Mouse (Mus musculus): Measurements from ENCODE around the gene Zfp174. TPM values are rescaled to one million over a fixed set of nuclear protein-coding genes. Genes with fewer than 3 reads are reported as not detected.

The Zfp174 gene
- total and polyA plus RNA-seq, 3 experiments = 0.26 to 0.98 (median 0.37) TPM

DNA sequence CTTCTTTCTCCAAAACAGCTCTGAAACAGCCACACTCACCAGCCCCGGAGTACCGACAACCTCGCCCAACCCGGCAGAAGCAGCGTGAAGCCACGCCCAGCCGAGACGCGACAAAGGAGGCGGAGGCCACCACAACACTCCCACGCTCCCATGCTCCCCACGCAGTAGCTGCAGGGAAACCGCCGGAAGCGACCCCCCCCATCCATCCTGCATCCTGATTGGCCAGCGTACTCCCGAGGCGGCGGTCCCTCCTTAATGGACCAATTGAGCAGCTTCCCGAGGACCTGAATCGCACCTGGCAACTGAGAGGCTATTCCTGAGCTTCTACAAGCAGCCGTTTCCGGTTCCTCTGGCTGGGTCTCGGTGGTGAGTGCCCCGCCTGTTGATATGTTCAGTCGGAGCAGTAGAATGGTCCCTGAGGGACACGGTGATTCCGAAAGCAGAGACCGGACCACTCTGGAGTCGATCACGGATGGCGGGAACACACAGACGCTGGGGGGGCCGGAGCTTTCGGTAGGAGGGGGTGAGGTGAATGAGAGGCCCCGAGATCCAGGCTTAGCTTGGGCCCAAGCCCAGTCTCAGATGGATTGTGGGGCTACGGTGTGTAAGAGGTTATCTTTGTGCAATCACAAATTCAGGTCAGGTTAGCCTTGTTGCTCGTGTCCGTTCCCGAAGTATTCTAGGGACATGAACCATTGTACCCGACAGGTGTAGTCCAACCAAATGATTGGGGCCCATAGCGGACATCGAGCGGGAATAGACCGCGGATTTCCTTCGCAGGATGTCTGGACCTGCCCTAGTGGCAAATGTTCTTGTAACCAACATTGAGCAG lies 25.4 kb downstream of the Zfp174 start, which contains the start of gene Naa60 (continued):
- no peak for TF ChIP-seq ZC3H11A (IDR thresholded peaks at IDR 0.05; ENCODE audit: low read depth, low read length)
- peak; percentile 46 for TF ChIP-seq ETS1 (conservative IDR thresholded peaks at IDR 0.05; ENCODE audit: low read depth, low read length)
- TF ChIP-seq JUND (conservative IDR thresholded peaks at IDR 0.05; ENCODE audit: low read depth, low read length) = no peak
- peak; percentile 11; the same call in 1 of the 2 replicates for TF ChIP-seq TCF12 (IDR thresholded peaks at IDR 0.05; ENCODE audit: low read depth, low read length)
- 0 out of 2 replicates have a peak, but pooled peaks have one; percentile 28 for TF ChIP-seq IRF4 (IDR thresholded peaks at IDR 0.05; ENCODE audit: low read depth, low read length)
- TF ChIP-seq MAZ (IDR thresholded peaks at IDR 0.05; ENCODE audit: low read depth, low read length) = peak; percentile 94
- TF ChIP-seq USF1 (IDR thresholded peaks at IDR 0.05; ENCODE audit: low read depth, low read length) = no peak
- peak; percentile 74 for TF ChIP-seq HCFC1 (IDR thresholded peaks at IDR 0.05; ENCODE audit: low read depth, low read length)
- TF ChIP-seq UBTF (IDR thresholded peaks at IDR 0.05; ENCODE audit: low read depth, low read length) = no peak
- TF ChIP-seq JUN (IDR thresholded peaks at IDR 0.05; ENCODE audit: insufficient read depth, low read depth, low read length) = no peak
- TF ChIP-seq MAFK (IDR thresholded peaks at IDR 0.05; ENCODE audit: insufficient replicate concordance, low read length) = no peak
- TF ChIP-seq USF2 (conservative IDR thresholded peaks at IDR 0.05; ENCODE audit: low read depth, low read length) = no peak
- no peak for TF ChIP-seq GABPA (IDR thresholded peaks at IDR 0.05; ENCODE audit: insufficient replicate concordance, low read depth, low read length)
- no peak for TF ChIP-seq ZNF384 (IDR thresholded peaks at IDR 0.05; ENCODE audit: low read depth, low read length)
- TF ChIP-seq EP300 (IDR thresholded peaks at IDR 0.05; ENCODE audit: low read length) = no peak
- no peak for TF ChIP-seq ZKSCAN1 (IDR thresholded peaks at IDR 0.05; ENCODE audit: borderline replicate concordance, low read depth, low read length)
- TF ChIP-seq CHD2 (IDR thresholded peaks at IDR 0.05; ENCODE audit: low read length) = 0 out of 2 replicates have a peak, but pooled peaks have one; percentile 11
- no peak; the same call in 1 of the 2 replicates for TF ChIP-seq MYC (IDR thresholded peaks at IDR 0.05; ENCODE audit: low read depth, low read length)

- Histone ChIP-seq H3K4me1 (ENCODE audit: control insufficient read depth in 1 of 2, insufficient read depth in 2 of 2) (peaks cover 0 to 22% of the 10 kb centered on the region in 2 experiments; a peak in 2 of 4 replicates), H3K4me3 (replicated peaks in 1 of 3; ENCODE audit: low read depth in 2 of 3, low read length in 2 of 3, poor library complexity in 1 of 3) (no peak overlapping the region), H3K79me2 (replicated peaks; ENCODE audit: control insufficient read depth, extremely low read depth, insufficient read depth, poor library complexity, severe bottlenecking) (peaks cover 3% of the 10 kb centered on the region), H3K4me2 (ENCODE audit: insufficient read depth, low read depth, poor library complexity, severe bottlenecking) (no peak overlapping the region), H3K36me3 (replicated peaks in 1 of 2; ENCODE audit: control insufficient read depth in 1 of 2, insufficient read depth in 1 of 2, low read length in 1 of 2) (peaks cover 17 to 55% of the 10 kb centered on the region in 2 experiments), H3K9ac (ENCODE audit: insufficient read depth, low read depth) (no peak overlapping the region), H3K27me3 (replicated peaks) (no peaks in the 10 kb centered on the region), H3K27ac (ENCODE audit: insufficient read depth, low read depth) (no peak overlapping the region), H3K9me3 (replicated peaks; ENCODE audit: low read length) (no peaks in the 10 kb centered on the region)
- DNase-seq (ENCODE audit: extremely low read depth) = no peak
- dilution Hi-C loops (cut with MboI; ENCODE audit: extremely low pct_ligation_motif_present, extremely low pct_unique_long_range_greater_than_20kb, low sequenced_read_pairs) = no loop called here
- TF ChIP-seq ZC3H11A (IDR thresholded peaks at IDR 0.05; ENCODE audit: low read depth, low read length) (no peak), USF1 (IDR thresholded peaks at IDR 0.05; ENCODE audit: low read depth, low read length) (no peak), JUN (IDR thresholded peaks at IDR 0.05; ENCODE audit: insufficient read depth, low read depth, low read length) (no peak), HCFC1 (IDR thresholded peaks at IDR 0.05; ENCODE audit: low read depth, low read length) (no peak), ETS1 (conservative IDR thresholded peaks at IDR 0.05; ENCODE audit: low read depth, low read length) (no peak), CHD1 (IDR thresholded peaks at IDR 0.05; ENCODE audit: low read depth, low read length) (no peak), SMC3 (IDR thresholded peaks at IDR 0.05; ENCODE audit: low read depth, low read length) (no peak), MAX (IDR thresholded peaks at IDR 0.05; ENCODE audit: low read length) (no peak), MEF2A (IDR thresholded peaks at IDR 0.05; ENCODE audit: borderline replicate concordance, low read depth, low read length) (no peak), CHD2 (IDR thresholded peaks at IDR 0.05; ENCODE audit: low read length) (no peak), NRF1 (IDR thresholded peaks at IDR 0.05; ENCODE audit: low read depth, low read length) (no peak), POLR2AphosphoS2 (IDR thresholded peaks at IDR 0.05; ENCODE audit: low read depth, low read length) (no peak), TCF12 (IDR thresholded peaks at IDR 0.05; ENCODE audit: low read depth, low read length) (no peak), IRF4 (IDR thresholded peaks at IDR 0.05; ENCODE audit: low read depth, low read length) (no peak), POLR2A (IDR thresholded peaks at IDR 0.05; ENCODE audit: low read depth, low read length) (no peak), BHLHE40 (IDR thresholded peaks at IDR 0.05; ENCODE audit: low read depth, low read length) (no peak), USF2 (conservative IDR thresholded peaks at IDR 0.05; ENCODE audit: low read depth, low read length) (no peak), ZKSCAN1 (IDR thresholded peaks at IDR 0.05; ENCODE audit: borderline replicate concordance, low read depth, low read length) (no peak)
- in situ Hi-C loops (cut with MboI; ENCODE audit: low pct_ligation_motif_present, low pct_unique_long_range_greater_than_20kb, low sequenced_read_pairs) = no loop called here
These were observed 29.3 kb downstream of the Zfp174 start for GRCm38 (mm10) chr16:3876346-3876745.
